Mouse (Mus musculus): Measurements from ENCODE around the gene Spsb2. TPM values are rescaled to one million over a fixed set of nuclear protein-coding genes. Genes with fewer than 3 reads are reported as not detected.

Gene Spsb2
- polyA plus RNA-seq, 1 experiment, result 33.7 TPM

DNA sequence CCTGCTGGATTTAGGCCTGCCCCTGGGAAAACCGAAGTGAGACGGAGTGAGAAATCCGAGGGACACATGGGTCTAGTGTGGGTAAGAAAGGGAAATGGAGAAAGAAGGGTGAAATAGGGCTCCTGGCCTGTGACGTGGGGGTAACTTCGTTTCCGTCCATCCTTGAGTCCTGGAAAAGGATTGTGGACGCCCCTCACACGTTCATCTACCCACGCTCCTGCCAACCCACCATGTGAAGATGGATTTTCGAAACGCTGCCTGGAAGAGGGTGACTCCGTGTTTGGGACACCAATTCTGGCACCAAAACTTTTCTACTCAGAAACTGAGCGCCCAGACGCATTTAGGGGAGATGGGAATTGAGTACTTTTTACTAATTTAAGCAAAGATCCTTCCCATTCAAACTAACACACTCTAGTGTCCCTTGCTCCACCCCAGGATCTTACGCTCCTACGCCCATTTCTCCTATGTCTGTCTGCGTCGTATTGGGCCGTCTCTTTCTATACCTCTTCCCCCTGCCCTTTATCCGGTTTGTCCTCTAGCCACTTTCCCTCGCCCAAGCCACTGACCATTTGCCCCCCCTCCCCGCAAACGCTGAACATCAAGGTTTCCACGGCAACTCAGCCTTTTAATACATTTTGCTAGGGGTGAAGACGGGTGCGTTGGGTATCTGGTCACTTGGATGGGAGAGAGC lies 49.5 kb downstream of the Spsb2 start:
- Histone ChIP-seq H3K36me3 (ENCODE audit: control insufficient read depth, insufficient read depth, low read length) (no peaks in the 10 kb centered on the region), H3K27me3 (replicated peaks; ENCODE audit: control insufficient read depth, insufficient read depth, low read length) (no peaks in the 10 kb centered on the region), H3K4me3 (ENCODE audit: insufficient read depth, low read depth, low read length) (peak overlapping the region; percentile 65; the same call in 1 of the 2 replicates), H3K4me1 (ENCODE audit: control insufficient read depth, insufficient read depth, low read length) (no peaks in the 10 kb centered on the region), H3K27ac (ENCODE audit: insufficient read depth, low read depth, low read length) (no peak overlapping the region)
- no peak for DNase-seq
- TF ChIP-seq CTCF (conservative IDR thresholded peaks at IDR 0.05; ENCODE audit: insufficient read depth, insufficient read length, low read depth, low read length) (no peak), POLR2A (IDR thresholded peaks at IDR 0.05; ENCODE audit: low read depth, low read length) (no peak)
- 37% methylated on average over 26 of the region's 26 CpGs for WGBS

DNA sequence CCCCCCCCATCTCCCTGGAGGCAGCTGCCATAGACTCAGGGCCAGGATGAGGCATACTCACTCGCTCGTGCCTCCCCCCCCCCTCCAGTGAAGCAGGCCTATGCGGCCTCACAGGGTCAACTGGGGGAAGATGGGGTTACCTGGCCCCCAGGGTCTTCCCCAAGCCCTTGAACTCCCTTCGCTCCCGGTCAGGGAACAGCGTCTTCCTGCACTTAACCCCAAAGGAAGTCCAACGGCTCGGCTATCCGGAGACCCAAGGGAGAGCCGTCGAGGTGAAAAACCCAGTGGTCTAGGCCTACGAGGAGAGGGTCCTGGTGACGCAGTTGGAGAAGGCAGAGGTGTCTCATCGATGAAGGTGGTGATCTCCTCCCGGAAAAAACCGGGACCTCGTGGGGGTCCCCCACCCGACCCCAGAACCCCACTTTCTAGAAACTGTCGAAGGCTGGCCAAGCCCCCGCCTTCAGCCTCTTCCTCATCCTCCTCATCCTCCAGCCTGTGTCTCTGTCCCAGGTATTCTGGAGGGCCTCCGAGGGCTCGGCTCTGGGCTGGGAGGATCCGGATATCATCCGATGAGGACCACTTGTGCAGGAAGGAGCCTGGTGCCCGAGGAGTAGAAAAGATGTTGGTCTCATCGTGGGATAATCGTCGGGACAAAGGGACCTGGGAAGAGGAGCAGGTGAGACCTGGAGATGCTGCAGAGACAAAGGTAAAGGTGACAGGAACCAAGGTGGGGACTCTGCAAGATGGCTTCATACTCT lies 50.3 kb downstream of the Spsb2 start:
- Histone ChIP-seq H3K4me3 (ENCODE audit: insufficient read depth, low read depth, low read length) (no peak overlapping the region), H3K4me1 (ENCODE audit: control insufficient read depth, insufficient read depth, low read length) (no peaks in the 10 kb centered on the region)
- TF ChIP-seq CTCF (conservative IDR thresholded peaks at IDR 0.05; ENCODE audit: insufficient read depth, insufficient read length, low read depth, low read length) (no peak), POLR2A (IDR thresholded peaks at IDR 0.05; ENCODE audit: low read depth, low read length) (no peak)

DNA sequence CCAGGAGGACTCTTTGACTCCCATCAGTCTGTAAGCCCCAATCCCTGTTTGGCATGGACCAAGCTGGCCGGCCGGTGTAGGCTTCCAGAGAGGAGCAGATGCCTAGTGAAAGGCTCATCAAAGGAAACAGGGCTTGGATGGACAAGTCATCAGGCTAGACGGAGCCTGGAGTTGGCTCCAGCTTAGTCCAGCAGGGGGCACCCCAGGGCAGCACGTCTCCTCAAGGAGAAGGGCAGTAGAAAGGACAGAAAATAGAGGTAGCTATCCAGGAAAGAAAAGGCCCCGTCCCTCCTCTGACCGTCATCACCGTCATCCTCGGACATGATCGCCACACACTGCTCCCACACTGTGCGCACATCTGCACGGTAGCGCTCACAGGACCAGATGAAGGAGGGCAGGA lies 51.3 kb downstream of the Spsb2 start:
- Histone ChIP-seq H3K27ac (ENCODE audit: insufficient read depth, low read depth, low read length) (no peak overlapping the region), H3K36me3 (ENCODE audit: control insufficient read depth, insufficient read depth, low read length) (no peaks in the 10 kb centered on the region), H3K27me3 (replicated peaks; ENCODE audit: control insufficient read depth, insufficient read depth, low read length) (no peaks in the 10 kb centered on the region), H3K4me1 (ENCODE audit: control insufficient read depth, insufficient read depth, low read length) (no peaks in the 10 kb centered on the region), H3K4me3 (ENCODE audit: insufficient read depth, low read depth, low read length) (no peak overlapping the region)
- DNase-seq, result peak; percentile 88
- WGBS, result 11% methylated on average over 12 of the region's 12 CpGs
- TF ChIP-seq POLR2A (IDR thresholded peaks at IDR 0.05; ENCODE audit: low read depth, low read length) (no peak), CTCF (conservative IDR thresholded peaks at IDR 0.05; ENCODE audit: insufficient read depth, insufficient read length, low read depth, low read length) (peak; percentile 94)

More for the DNA sequence above, 50.3 kb downstream of the Spsb2 start:
- DNase-seq, result no peak
- no peak overlapping the region for H3K27ac ChIP-seq (ENCODE audit: insufficient read depth, low read depth, low read length)
- H3K36me3 ChIP-seq (ENCODE audit: control insufficient read depth, insufficient read depth, low read length), result no peaks in the 10 kb centered on the region
- WGBS, result 76% methylated on average over 28 of the region's 28 CpGs
- no peaks in the 10 kb centered on the region for H3K27me3 ChIP-seq (replicated peaks; ENCODE audit: control insufficient read depth, insufficient read depth, low read length)

Other genes starting within 250 kb of the Spsb2 start
- not detected in 2 replicates for gene C1rb, start 238.4 kb upstream of the Spsb2 start, polyA plus RNA-seq (2012; rRNA removed)
- gene C1s2, start 172.6 kb upstream of the Spsb2 start, polyA plus RNA-seq (2012; rRNA removed), result 0.18 and 0.20 TPM in 2 replicates
- gene Lpcat3, start 145.6 kb upstream of the Spsb2 start, polyA plus RNA-seq (2012; rRNA removed), result 215 and 231 TPM in 2 replicates
- 50.5 and 67.4 TPM in 2 replicates for gene Emg1, start 96.5 kb upstream of the Spsb2 start, polyA plus RNA-seq (2012; rRNA removed)
- gene Phb2, start 96.3 kb upstream of the Spsb2 start, polyA plus RNA-seq (2012; rRNA removed), result 181 and 193 TPM in 2 replicates
- gene Ptpn6, start 69.9 kb upstream of the Spsb2 start, polyA plus RNA-seq (2012; rRNA removed), result 21.5 and 31.7 TPM in 2 replicates
- gene Grcc10, start 67.3 kb upstream of the Spsb2 start, polyA plus RNA-seq (2012; rRNA removed), result 387 and 474 TPM in 2 replicates
- not detected in 2 replicates for gene Gm45234, start 52.6 kb upstream of the Spsb2 start, polyA plus RNA-seq (2012; rRNA removed)
- 49.1 and 65.4 TPM in 2 replicates for gene Atn1, start 52.1 kb upstream of the Spsb2 start, polyA plus RNA-seq (2012; rRNA removed)
- 2.6 and 3.2 TPM in 2 replicates for gene Eno2, start 39.0 kb upstream of the Spsb2 start, polyA plus RNA-seq (2012; rRNA removed)
- 0.41 and 0.66 TPM in 2 replicates for gene Lrrc23, start 28.9 kb upstream of the Spsb2 start, polyA plus RNA-seq (2012; rRNA removed)
- 1,044 and 1,055 TPM in 2 replicates for gene Tpi1, start 5.6 kb downstream of the Spsb2 start, polyA plus RNA-seq (2012; rRNA removed)
- 66.2 and 74.0 TPM in 2 replicates for gene Usp5, start 20.8 kb downstream of the Spsb2 start, polyA plus RNA-seq (2012; rRNA removed)
- gene Cdca3, start 20.9 kb downstream of the Spsb2 start, polyA plus RNA-seq (2012; rRNA removed), result 4.2 and 4.3 TPM in 2 replicates
- gene Gnb3, start 31.6 kb downstream of the Spsb2 start, polyA plus RNA-seq (2012; rRNA removed), result 0.16 and 0.41 TPM in 2 replicates
- 15.8 and 19.1 TPM in 2 replicates for gene P3h3, start 49.1 kb downstream of the Spsb2 start, polyA plus RNA-seq (2012; rRNA removed)
- 4.0 and 5.6 TPM in 2 replicates for gene Gpr162, start 55.3 kb downstream of the Spsb2 start, polyA plus RNA-seq (2012; rRNA removed)
- gene Cd4, start 79.6 kb downstream of the Spsb2 start, polyA plus RNA-seq (2012; rRNA removed), result 0.57 and 4.3 TPM in 2 replicates
- gene Lag3, start 103.0 kb downstream of the Spsb2 start, polyA plus RNA-seq (2012; rRNA removed), result 0.80 and 1.5 TPM in 2 replicates
- 1,732 and 2,839 TPM in 2 replicates for gene Ptms, start 111.4 kb downstream of the Spsb2 start, polyA plus RNA-seq (2012; rRNA removed)
- 402 and 403 TPM in 2 replicates for gene Mlf2, start 122.7 kb downstream of the Spsb2 start, polyA plus RNA-seq (2012; rRNA removed)
- gene Cops7a, start 156.9 kb downstream of the Spsb2 start, polyA plus RNA-seq (2012; rRNA removed), result 268 and 276 TPM in 2 replicates
- 0.95 and 0.99 TPM in 2 replicates for gene Pianp, start 188.0 kb downstream of the Spsb2 start, polyA plus RNA-seq (2012; rRNA removed)
- gene Zfp384, start 200.5 kb downstream of the Spsb2 start, polyA plus RNA-seq (2012; rRNA removed), result 37.8 and 45.7 TPM in 2 replicates
- gene Ing4, start 231.1 kb downstream of the Spsb2 start, polyA plus RNA-seq (2012; rRNA removed), result 39.1 and 39.2 TPM in 2 replicates
- gene Acrbp, start 241.0 kb downstream of the Spsb2 start, polyA plus RNA-seq (2012; rRNA removed), result 14.3 and 18.9 TPM in 2 replicates

Data from kidney, adult 2 months (tissue).